In the genomic region with DNA sequence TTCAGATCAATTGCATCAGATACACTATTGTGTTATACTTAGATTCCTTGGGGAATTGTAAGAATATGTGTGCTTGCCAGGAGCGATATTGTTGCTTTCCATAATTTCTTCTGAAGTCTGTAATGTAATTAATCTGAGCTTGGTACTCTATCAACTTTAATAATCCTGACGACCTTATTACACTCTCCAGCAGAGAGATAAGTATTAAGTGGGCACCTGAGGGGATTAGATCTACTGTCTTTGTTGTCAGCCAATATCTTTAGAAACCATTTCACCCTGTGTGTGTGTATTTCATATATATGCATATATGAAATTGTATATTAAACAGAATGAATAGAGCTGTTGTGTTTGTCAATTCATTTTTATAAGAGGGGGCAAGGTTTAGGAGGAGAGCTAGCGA, we compare ENCODE assay signal across 20 mouse cellular contexts. TPM values are rescaled to one million over a fixed set of nuclear protein-coding genes. Genes with fewer than 3 reads are reported as not detected.
A peak's percentile ranks its signal among the peaks of the same experiment; 100 is the strongest.
DNase-seq lines count a peak whose midpoint lies in the region; ATAC-seq and TF ChIP-seq lines count a peak whose summit lies in the region.
"Had no signal": no experiment of that assay in that cellular context is flagged by ENCODE, and none has a peak within 500 bp of the region (broad histone marks: within the 10 kb centered on the region; RNA-seq: fewer than 3 reads in every experiment).

No protein-coding gene starts in this region.

- TF ChIP-seq POLR2A in brain, embryonic 14.5 days (IDR thresholded peaks at IDR 0.05; ENCODE audit: borderline replicate concordance, extremely low read depth, insufficient read depth, insufficient read length, poor library complexity, severe bottlenecking): no peak

- no peak for ATAC-seq in forebrain, embryonic 15.5 days (replicated peaks)
- peak; percentile 52 for ATAC-seq in hindbrain, embryonic 13.5 days (ENCODE audit: low FRiP score)
- no peak; the same call in 1 of the 2 replicates for ATAC-seq in midbrain, embryonic 14.5 days (ENCODE audit: low FRiP score, low TSS enrichment)
- no peak for ATAC-seq in midbrain, postnatal 0 days (ENCODE audit: low FRiP score)
- ATAC-seq: activated CD4-positive, CD25-positive, alpha-beta regulatory T cell, adult 4 months had no signal

- TF ChIP-seq CTCF in midbrain, postnatal 0 days (IDR thresholded peaks at IDR 0.05): no peak
- no peak for TF ChIP-seq CTCF in brain, embryonic 14.5 days (IDR thresholded peaks at IDR 0.05; ENCODE audit: borderline replicate concordance, extremely low read depth, insufficient read depth, insufficient read length)

- no peak for DNase-seq in forebrain, embryonic 10.5 days (ENCODE audit: extremely low spot score, low spot score)
- no peak for DNase-seq in hindbrain, embryonic 10.5 days (ENCODE audit: low spot score)
- peak; percentile 49 for DNase-seq in midbrain, embryonic 14.5 days
- no peak for DNase-seq in midbrain, postnatal 0 days (ENCODE audit: low spot score)
- peak; percentile 46 for DNase-seq in brain, embryonic 14.5 days (ENCODE audit: low read depth)
- no peak for DNase-seq in testis, postnatal 10 days (ENCODE audit: low spot score)
- DNase-seq: adrenal gland, adult 8-10 months; adrenal gland, postnatal 25 days; cerebellum, adult 18-20 months; cerebellum, adult 9-10 months; cerebellum, postnatal 14 days; gastrocnemius, postnatal 25 days; heart, adult 18-20 months; heart, postnatal 10 days; heart, postnatal 4 days had no signal

- no peak overlapping the region for H3K4me3 ChIP-seq in forebrain, embryonic 15.5 days
- H3K4me3 ChIP-seq in forebrain, embryonic 10.5 days: no peak overlapping the region
- H3K4me3 ChIP-seq in hindbrain, embryonic 13.5 days: no peak overlapping the region
- H3K4me3 ChIP-seq in hindbrain, embryonic 10.5 days: no peak overlapping the region
- H3K4me3 ChIP-seq in midbrain, embryonic 14.5 days (replicated peaks; ENCODE audit: low read depth, low read length): no peak overlapping the region
- H3K4me3 ChIP-seq in midbrain, postnatal 0 days (ENCODE audit: low read depth, low read length): no peak overlapping the region
- H3K4me3 ChIP-seq: heart, embryonic 12.5 days; heart, embryonic 15.5 days had no signal

- no peaks in the 10 kb centered on the region for H3K27me3 ChIP-seq in forebrain, embryonic 15.5 days
- no peaks in the 10 kb centered on the region for H3K27me3 ChIP-seq in forebrain, embryonic 10.5 days (ENCODE audit: poor library complexity, severe bottlenecking)
- no peaks in the 10 kb centered on the region for H3K27me3 ChIP-seq in hindbrain, embryonic 13.5 days
- no peaks in the 10 kb centered on the region for H3K27me3 ChIP-seq in hindbrain, embryonic 10.5 days (ENCODE audit: insufficient read depth, poor library complexity, severe bottlenecking)
- no peaks in the 10 kb centered on the region for H3K27me3 ChIP-seq in midbrain, embryonic 14.5 days (ENCODE audit: control insufficient read depth, insufficient read depth, low read length)
- H3K27me3 ChIP-seq in midbrain, postnatal 0 days (ENCODE audit: insufficient read depth, low read length): no peaks in the 10 kb centered on the region
- H3K27me3 ChIP-seq: heart, embryonic 12.5 days; heart, embryonic 15.5 days had no signal

- H3K4me2 ChIP-seq in forebrain, embryonic 15.5 days (replicated peaks): no peak overlapping the region
- no peak overlapping the region for H3K4me2 ChIP-seq in hindbrain, embryonic 13.5 days
- no peak overlapping the region for H3K4me2 ChIP-seq in midbrain, embryonic 14.5 days (ENCODE audit: low read length)
- H3K4me2 ChIP-seq in midbrain, postnatal 0 days (ENCODE audit: low read depth, low read length, poor library complexity, severe bottlenecking): no peak overlapping the region
- H3K4me2 ChIP-seq: heart, embryonic 12.5 days; heart, embryonic 15.5 days had no signal

- H3K4me1 ChIP-seq in forebrain, embryonic 15.5 days: peaks cover 4% of the 10 kb centered on the region
- H3K4me1 ChIP-seq in forebrain, embryonic 10.5 days: peaks cover 12% of the 10 kb centered on the region
- H3K4me1 ChIP-seq in hindbrain, embryonic 13.5 days (replicated peaks): 0 out of 2 replicates have a peak, but pooled peaks cover 5% of the 10 kb centered on the region
- no peaks in the 10 kb centered on the region for H3K4me1 ChIP-seq in hindbrain, embryonic 10.5 days (replicated peaks)
- H3K4me1 ChIP-seq in midbrain, embryonic 14.5 days (ENCODE audit: control insufficient read depth, insufficient read depth, low read length): no peaks in the 10 kb centered on the region
- H3K4me1 ChIP-seq in midbrain, postnatal 0 days (ENCODE audit: insufficient read depth, low read length): no peaks in the 10 kb centered on the region
- H3K4me1 ChIP-seq: heart, embryonic 12.5 days; heart, embryonic 15.5 days had no signal

- 59% methylated on average over 3 of the region's 3 CpGs for WGBS in forebrain, embryonic 15.5 days
- 88% methylated on average over 3 of the region's 3 CpGs for WGBS in forebrain, embryonic 10.5 days
- 50% methylated on average over 3 of the region's 3 CpGs for WGBS in hindbrain, embryonic 13.5 days
- WGBS in hindbrain, embryonic 10.5 days: 82% methylated on average over 3 of the region's 3 CpGs
- 50% methylated on average over 3 of the region's 3 CpGs for WGBS in midbrain, embryonic 14.5 days
- WGBS in midbrain, postnatal 0 days: 44% methylated on average over 3 of the region's 3 CpGs

- no peaks in the 10 kb centered on the region for H3K36me3 ChIP-seq in forebrain, embryonic 15.5 days
- H3K36me3 ChIP-seq in forebrain, embryonic 10.5 days (replicated peaks): no peaks in the 10 kb centered on the region
- H3K36me3 ChIP-seq in hindbrain, embryonic 13.5 days: no peaks in the 10 kb centered on the region
- H3K36me3 ChIP-seq in hindbrain, embryonic 10.5 days: no peaks in the 10 kb centered on the region
- no peaks in the 10 kb centered on the region for H3K36me3 ChIP-seq in midbrain, embryonic 14.5 days (ENCODE audit: control insufficient read depth, insufficient read depth, low read length)
- no peaks in the 10 kb centered on the region for H3K36me3 ChIP-seq in midbrain, postnatal 0 days (ENCODE audit: insufficient read depth, low read length)
- H3K36me3 ChIP-seq: heart, embryonic 12.5 days; heart, embryonic 15.5 days had no signal

- H3K27ac ChIP-seq in forebrain, embryonic 15.5 days (replicated peaks): 0 out of 2 replicates have a peak overlapping the region, but pooled peaks have one; percentile 43
- no peak overlapping the region for H3K27ac ChIP-seq in forebrain, embryonic 10.5 days
- peak overlapping the region; percentile 58; the same call in 1 of the 2 replicates for H3K27ac ChIP-seq in hindbrain, embryonic 13.5 days
- no peak overlapping the region for H3K27ac ChIP-seq in hindbrain, embryonic 10.5 days
- H3K27ac ChIP-seq in midbrain, embryonic 14.5 days (replicated peaks; ENCODE audit: low read depth, low read length): 0 out of 2 replicates have a peak overlapping the region, but pooled peaks have one; percentile 10
- no peak overlapping the region for H3K27ac ChIP-seq in midbrain, postnatal 0 days (ENCODE audit: low read depth, low read length)
- H3K27ac ChIP-seq: heart, embryonic 15.5 days had no signal

- H3K9ac ChIP-seq in forebrain, embryonic 15.5 days (replicated peaks): no peak overlapping the region
- H3K9ac ChIP-seq in hindbrain, embryonic 13.5 days: no peak overlapping the region
- H3K9ac ChIP-seq in midbrain, embryonic 14.5 days (replicated peaks; ENCODE audit: low read length): no peak overlapping the region
- no peak overlapping the region for H3K9ac ChIP-seq in midbrain, postnatal 0 days (replicated peaks; ENCODE audit: low read length, poor library complexity, severe bottlenecking)
- H3K9ac ChIP-seq: heart, embryonic 12.5 days; heart, embryonic 15.5 days had no signal

- no peaks in the 10 kb centered on the region for H3K9me3 ChIP-seq in forebrain, embryonic 15.5 days
- H3K9me3 ChIP-seq in forebrain, embryonic 10.5 days: no peaks in the 10 kb centered on the region
- H3K9me3 ChIP-seq in hindbrain, embryonic 13.5 days: no peaks in the 10 kb centered on the region
- no peaks in the 10 kb centered on the region for H3K9me3 ChIP-seq in hindbrain, embryonic 10.5 days
- H3K9me3 ChIP-seq in midbrain, embryonic 14.5 days (ENCODE audit: control insufficient read depth, low read length): no peaks in the 10 kb centered on the region
- no peaks in the 10 kb centered on the region for H3K9me3 ChIP-seq in midbrain, postnatal 0 days (ENCODE audit: low read length)
- H3K9me3 ChIP-seq: heart, embryonic 12.5 days; heart, embryonic 15.5 days had no signal

RNA-seq across cellular contexts. Expression of a gene that starts 29.0 kb away (rescaled TPM):
- 391 and 395 TPM in 2 replicates for polyA plus RNA-seq in forebrain, embryonic 15.5 days (2015; fragmentation: Nextera tagmentation; extraction: Ambion mirVana)
- 180 and 193 TPM in 2 replicates for polyA plus RNA-seq in forebrain, embryonic 10.5 days (2016; fragmentation: Nextera tagmentation; extraction: Ambion mirVana)
- 435 and 450 TPM in 2 replicates for polyA plus RNA-seq in hindbrain, embryonic 13.5 days (2015; fragmentation: Nextera tagmentation; extraction: Ambion mirVana)
- 196 and 210 TPM in 2 replicates for polyA plus RNA-seq in hindbrain, embryonic 10.5 days (2016; fragmentation: Nextera tagmentation; extraction: Ambion mirVana)
- polyA plus RNA-seq in midbrain, embryonic 14.5 days (2014; fragmentation: Nextera tagmentation; extraction: Ambion mirVana): 332 and 356 TPM in 2 replicates
- total RNA-seq in midbrain, postnatal 0 days (2014; rRNA removed): 210 and 245 TPM in 2 replicates
- 439 and 502 TPM in 2 replicates for polyA plus RNA-seq in midbrain, postnatal 0 days (2015; fragmentation: Nextera tagmentation; extraction: Ambion mirVana)
- polyA plus RNA-seq in brain, embryonic 14.5 days (2012; rRNA removed): 140 and 195 TPM in 2 replicates

Comparison
In these comparisons a context has a peak if more than half of its experiments do, and no peak if none do; other contexts are left out.
1. H3K27ac ChIP-seq: peak in forebrain, embryonic 15.5 days (single experiment), hindbrain, embryonic 13.5 days (single experiment) and midbrain, embryonic 14.5 days (single experiment); none in forebrain, embryonic 10.5 days (single experiment), hindbrain, embryonic 10.5 days (single experiment) and midbrain, postnatal 0 days (single experiment).
2. DNase-seq: peak in midbrain, embryonic 14.5 days (single experiment) and brain, embryonic 14.5 days (single experiment); none in forebrain, embryonic 10.5 days (single experiment), hindbrain, embryonic 10.5 days (single experiment), midbrain, postnatal 0 days (single experiment) and testis, postnatal 10 days (single experiment).